Mouse (Mus musculus): ENCODE measurements around the gene Gm4792.

DNA sequence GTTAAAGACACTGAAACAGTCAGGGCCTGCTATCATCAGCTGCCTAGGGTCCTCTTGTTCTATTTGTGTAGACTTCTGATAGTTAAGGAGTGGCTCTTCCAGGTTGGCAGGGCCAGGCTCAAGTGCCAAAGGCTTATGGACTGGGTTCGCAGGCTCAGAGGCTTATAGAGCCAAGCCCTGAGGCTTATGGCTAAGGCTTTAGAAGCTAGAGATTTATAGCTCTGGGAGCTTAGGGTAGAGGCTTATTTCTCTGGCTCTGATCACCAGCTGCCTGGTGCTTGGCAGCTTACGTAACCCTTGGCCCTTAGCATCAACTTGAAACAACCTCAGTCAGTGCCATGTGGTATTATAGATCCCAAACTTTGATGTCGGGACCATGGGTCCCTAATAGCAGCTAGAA lies at the start of gene Gm4792:
- TF ChIP-seq CTCF (IDR thresholded peaks at IDR 0.05; ENCODE audit: control insufficient read depth, insufficient read depth, low read length) (no peak), POLR2A (IDR thresholded peaks at IDR 0.05; ENCODE audit: borderline replicate concordance, control insufficient read depth, low read depth, low read length) (no peak)
